Mouse (Mus musculus): ENCODE measurements at regions not wholly inside any gene's neighbourhood (a gene's known extent, or its start where the extent isn't known, plus 50 kb on each side); places are given as distances from the start of the nearest gene placed in this dataset.

GRCm38 (mm10) chr7:78023591-78023990 lies 714.2 kb downstream of the Ntrk3 start:
- Histone ChIP-seq H3K4me1 (replicated peaks; ENCODE audit: low read depth, low read length) (no peaks in the 10 kb centered on the region), H3K36me3 (ENCODE audit: insufficient read depth, low read length) (no peaks in the 10 kb centered on the region), H3K9me3 (ENCODE audit: low read length) (no peaks in the 10 kb centered on the region), H3K27me3 (ENCODE audit: insufficient read depth, low read length) (no peaks in the 10 kb centered on the region), H3K4me3 (replicated peaks; ENCODE audit: low read length) (no peak overlapping the region)
- TF ChIP-seq CTCF (conservative IDR thresholded peaks at IDR 0.05; ENCODE audit: low read length) (no peak), POU5F1 (IDR thresholded peaks at IDR 0.05; ENCODE audit: borderline replicate concordance, low read length) (no peak), NANOG (IDR thresholded peaks at IDR 0.05; ENCODE audit: borderline replicate concordance, low read length) (no peak)

- H3K4me3 ChIP-seq (replicated peaks; ENCODE audit: low read length): no peak overlapping the region
- no peaks in the 10 kb centered on the region for H3K36me3 ChIP-seq (ENCODE audit: insufficient read depth, low read length)
- H3K27me3 ChIP-seq (ENCODE audit: insufficient read depth, low read length): no peaks in the 10 kb centered on the region
- TF ChIP-seq POU5F1 (IDR thresholded peaks at IDR 0.05; ENCODE audit: borderline replicate concordance, low read length): no peak
- TF ChIP-seq NANOG (IDR thresholded peaks at IDR 0.05; ENCODE audit: borderline replicate concordance, low read length): no peak
- TF ChIP-seq CTCF (conservative IDR thresholded peaks at IDR 0.05; ENCODE audit: low read length): no peak
- H3K4me1 ChIP-seq (replicated peaks; ENCODE audit: low read depth, low read length): no peaks in the 10 kb centered on the region
- H3K9me3 ChIP-seq (ENCODE audit: low read length): no peaks in the 10 kb centered on the region
Observed at GRCm38 (mm10) chr7:78023075-78023474, 714.7 kb downstream of the Ntrk3 start.

- TF ChIP-seq POU5F1 (IDR thresholded peaks at IDR 0.05; ENCODE audit: borderline replicate concordance, low read length) (no peak), CTCF (conservative IDR thresholded peaks at IDR 0.05; ENCODE audit: low read length) (no peak), NANOG (IDR thresholded peaks at IDR 0.05; ENCODE audit: borderline replicate concordance, low read length) (no peak)
- no peaks in the 10 kb centered on the region for H3K27me3 ChIP-seq (ENCODE audit: insufficient read depth, low read length)
- H3K4me3 ChIP-seq (replicated peaks; ENCODE audit: low read length): no peak overlapping the region
- H3K36me3 ChIP-seq (ENCODE audit: insufficient read depth, low read length): no peaks in the 10 kb centered on the region
- H3K9me3 ChIP-seq (ENCODE audit: low read length): no peaks in the 10 kb centered on the region
- H3K4me1 ChIP-seq (replicated peaks; ENCODE audit: low read depth, low read length): no peaks in the 10 kb centered on the region
Observed at GRCm38 (mm10) chr7:78013631-78014030, 724.2 kb downstream of the Ntrk3 start.

GRCm38 (mm10) chr7:78003086-78003485 lies 734.7 kb downstream of the Ntrk3 start:
- H3K27me3 ChIP-seq (ENCODE audit: insufficient read depth, low read length): no peaks in the 10 kb centered on the region
- no peaks in the 10 kb centered on the region for H3K9me3 ChIP-seq (ENCODE audit: low read length)
- TF ChIP-seq POU5F1 (IDR thresholded peaks at IDR 0.05; ENCODE audit: borderline replicate concordance, low read length): no peak
- no peak for TF ChIP-seq NANOG (IDR thresholded peaks at IDR 0.05; ENCODE audit: borderline replicate concordance, low read length)
- TF ChIP-seq CTCF (conservative IDR thresholded peaks at IDR 0.05; ENCODE audit: low read length): no peak
- no peaks in the 10 kb centered on the region for H3K4me1 ChIP-seq (replicated peaks; ENCODE audit: low read depth, low read length)
- H3K36me3 ChIP-seq (ENCODE audit: insufficient read depth, low read length): no peaks in the 10 kb centered on the region
- H3K4me3 ChIP-seq (replicated peaks; ENCODE audit: low read length): no peak overlapping the region

GRCm38 (mm10) chr7:77993840-77994239 lies 744.0 kb downstream of the Ntrk3 start:
- TF ChIP-seq POU5F1 (IDR thresholded peaks at IDR 0.05; ENCODE audit: borderline replicate concordance, low read length): no peak
- TF ChIP-seq CTCF (conservative IDR thresholded peaks at IDR 0.05; ENCODE audit: low read length): no peak
- TF ChIP-seq NANOG (IDR thresholded peaks at IDR 0.05; ENCODE audit: borderline replicate concordance, low read length): no peak
- H3K36me3 ChIP-seq (ENCODE audit: insufficient read depth, low read length): no peaks in the 10 kb centered on the region
- H3K4me1 ChIP-seq (replicated peaks; ENCODE audit: low read depth, low read length): no peaks in the 10 kb centered on the region
- no peak overlapping the region for H3K4me3 ChIP-seq (replicated peaks; ENCODE audit: low read length)
- no peaks in the 10 kb centered on the region for H3K9me3 ChIP-seq (ENCODE audit: low read length)
- H3K27me3 ChIP-seq (ENCODE audit: insufficient read depth, low read length): no peaks in the 10 kb centered on the region

- no peaks in the 10 kb centered on the region for H3K4me1 ChIP-seq (replicated peaks; ENCODE audit: low read depth, low read length)
- H3K9me3 ChIP-seq (ENCODE audit: low read length): no peaks in the 10 kb centered on the region
- H3K4me3 ChIP-seq (replicated peaks; ENCODE audit: low read length): no peak overlapping the region
- TF ChIP-seq NANOG (IDR thresholded peaks at IDR 0.05; ENCODE audit: borderline replicate concordance, low read length): no peak
- TF ChIP-seq POU5F1 (IDR thresholded peaks at IDR 0.05; ENCODE audit: borderline replicate concordance, low read length): no peak
- no peak for TF ChIP-seq CTCF (conservative IDR thresholded peaks at IDR 0.05; ENCODE audit: low read length)
- no peaks in the 10 kb centered on the region for H3K27me3 ChIP-seq (ENCODE audit: insufficient read depth, low read length)
- no peaks in the 10 kb centered on the region for H3K36me3 ChIP-seq (ENCODE audit: insufficient read depth, low read length)
Observed at GRCm38 (mm10) chr7:77990150-77990549, 747.7 kb downstream of the Ntrk3 start.

GRCm38 (mm10) chr7:77988177-77988576 lies 749.6 kb downstream of the Ntrk3 start:
- H3K4me3 ChIP-seq (replicated peaks; ENCODE audit: low read length): no peak overlapping the region
- H3K9me3 ChIP-seq (ENCODE audit: low read length): no peaks in the 10 kb centered on the region
- TF ChIP-seq CTCF (conservative IDR thresholded peaks at IDR 0.05; ENCODE audit: low read length) (no peak), POU5F1 (IDR thresholded peaks at IDR 0.05; ENCODE audit: borderline replicate concordance, low read length) (no peak), NANOG (IDR thresholded peaks at IDR 0.05; ENCODE audit: borderline replicate concordance, low read length) (no peak)
- no peaks in the 10 kb centered on the region for H3K27me3 ChIP-seq (ENCODE audit: insufficient read depth, low read length)
- H3K36me3 ChIP-seq (ENCODE audit: insufficient read depth, low read length): no peaks in the 10 kb centered on the region
- no peaks in the 10 kb centered on the region for H3K4me1 ChIP-seq (replicated peaks; ENCODE audit: low read depth, low read length)

GRCm38 (mm10) chr7:77966658-77967057 lies 771.2 kb downstream of the Ntrk3 start:
- Histone ChIP-seq H3K4me1 (replicated peaks; ENCODE audit: low read depth, low read length) (no peaks in the 10 kb centered on the region), H3K4me3 (replicated peaks; ENCODE audit: low read length) (no peak overlapping the region), H3K36me3 (ENCODE audit: insufficient read depth, low read length) (no peaks in the 10 kb centered on the region), H3K27me3 (ENCODE audit: insufficient read depth, low read length) (no peaks in the 10 kb centered on the region), H3K9me3 (ENCODE audit: low read length) (no peaks in the 10 kb centered on the region)
- TF ChIP-seq NANOG (IDR thresholded peaks at IDR 0.05; ENCODE audit: borderline replicate concordance, low read length) (no peak), CTCF (conservative IDR thresholded peaks at IDR 0.05; ENCODE audit: low read length) (no peak), POU5F1 (IDR thresholded peaks at IDR 0.05; ENCODE audit: borderline replicate concordance, low read length) (no peak)

- Histone ChIP-seq H3K36me3 (ENCODE audit: insufficient read depth, low read length) (no peaks in the 10 kb centered on the region), H3K4me1 (replicated peaks; ENCODE audit: low read depth, low read length) (no peaks in the 10 kb centered on the region), H3K9me3 (ENCODE audit: low read length) (no peaks in the 10 kb centered on the region), H3K4me3 (replicated peaks; ENCODE audit: low read length) (no peak overlapping the region), H3K27me3 (ENCODE audit: insufficient read depth, low read length) (no peaks in the 10 kb centered on the region)
- TF ChIP-seq NANOG (IDR thresholded peaks at IDR 0.05; ENCODE audit: borderline replicate concordance, low read length): no peak
- no peak for TF ChIP-seq CTCF (conservative IDR thresholded peaks at IDR 0.05; ENCODE audit: low read length)
- no peak for TF ChIP-seq POU5F1 (IDR thresholded peaks at IDR 0.05; ENCODE audit: borderline replicate concordance, low read length)
Observed at GRCm38 (mm10) chr7:77933366-77933765, 804.4 kb downstream of the Ntrk3 start.

All from E14TG2a.4 (cell line).